Mouse (Mus musculus) C2C12 (cell line): ENCODE measurements around the gene Gm6096. TPM values are rescaled to one million over a fixed set of nuclear protein-coding genes. Genes with fewer than 3 reads are reported as not detected.

Experiments
- H3K27me3 ChIP-seq: one replicate; pipeline ENCODE4 v1.6.1; 2011; ENCODE audit not compliant: control insufficient read depth, insufficient read depth, insufficient read length
- H3K36me3 ChIP-seq: one replicate; pipeline ENCODE4 v1.6.1; 2011; ENCODE audit not compliant: control insufficient read depth, insufficient read depth
- H3K4me3 ChIP-seq: one replicate; pipeline ENCODE4 v1.5.1; 2011; ENCODE audit warnings: mild to moderate bottlenecking, control low read depth; ENCODE audit not compliant: poor library complexity, insufficient read depth, severe bottlenecking
- H3K79me2 ChIP-seq: one replicate; pipeline ENCODE4 v1.6.1; 2011; ENCODE audit not compliant: control insufficient read depth, insufficient read depth
- H3K79me3 ChIP-seq: one replicate; pipeline ENCODE4 v1.6.1; 2011; ENCODE audit warnings: low read depth, control low read depth
- H3ac ChIP-seq: one replicate; pipeline ENCODE3; 2011; ENCODE audit warnings: low read depth; ENCODE audit not compliant: control insufficient read depth, insufficient read length
- CEBPB ChIP-seq: IDR thresholded peaks from one replicate; pipeline ENCODE4 v1.6.1; 2011; ENCODE audit warnings: low read depth, mild to moderate bottlenecking, control low read depth, moderate library complexity
- CTCF ChIP-seq: IDR thresholded peaks from one replicate; pipeline ENCODE4 v1.5.1; 2011; ENCODE audit not compliant: control insufficient read depth, insufficient read depth, insufficient read length
- FOSL1 ChIP-seq: IDR thresholded peaks from one replicate; pipeline ENCODE4 v1.8.0; 2011; ENCODE audit warnings: mild to moderate bottlenecking, low read length; ENCODE audit not compliant: poor library complexity, insufficient read depth, severe bottlenecking
- MAX ChIP-seq: IDR thresholded peaks from one replicate; pipeline ENCODE4 v1.6.1; 2011; ENCODE audit warnings: mild to moderate bottlenecking, control low read depth
- MYOD1 ChIP-seq: IDR thresholded peaks from one replicate; pipeline ENCODE4 v1.6.1; 2011; ENCODE audit warnings: low read depth; ENCODE audit not compliant: control insufficient read depth, insufficient read length
- MYOG ChIP-seq: IDR thresholded peaks from one replicate; pipeline ENCODE4 v1.6.1; 2011; ENCODE audit not compliant: control insufficient read depth, insufficient read length; ENCODE audit errors: extremely low read depth
- USF1 ChIP-seq: IDR thresholded peaks from one replicate; pipeline ENCODE4 v1.6.1; 2011; ENCODE audit warnings: low read depth, mild to moderate bottlenecking, control low read depth, moderate library complexity
- polyA plus RNA-seq: library from polyadenylated mRNA; unstranded; fragments of >200 nt; fragmentation: generic; extraction: Trizol; gene quantifications from one replicate; pipeline ENCODE4 v1.2.1, GENCODE M21; 2012; ENCODE audit warnings: missing spikeins

Gene Gm6096
- polyA plus RNA-seq, 1 experiment = 0.11 TPM

GRCm38 (mm10) chr7:34277656-34278055 lies 26.8 kb downstream of the Gm6096 start:
- Histone ChIP-seq H3K36me3 (peaks cover 4% of the 10 kb centered on the region), H3K79me3 (peaks cover 17% of the 10 kb centered on the region), H3K79me2 (peaks cover 67% of the 10 kb centered on the region), H3K27me3 (no peaks in the 10 kb centered on the region), H3ac (no peak overlapping the region), H3K4me3 (no peak overlapping the region)
- no peak for TF ChIP-seq MYOG
- TF ChIP-seq MYOD1 = no peak
- no peak for TF ChIP-seq FOSL1
- TF ChIP-seq USF1 = no peak
- no peak for TF ChIP-seq CTCF
- TF ChIP-seq MAX = no peak

- H3K4me3 ChIP-seq = no peak overlapping the region
- peaks cover 45% of the 10 kb centered on the region for H3K79me3 ChIP-seq
- H3ac ChIP-seq = no peak overlapping the region
- TF ChIP-seq MYOD1 = no peak
- no peak for TF ChIP-seq MAX
- TF ChIP-seq CTCF = no peak
- no peak for TF ChIP-seq FOSL1
- TF ChIP-seq MYOG = no peak
- TF ChIP-seq USF1 = no peak
- no peak for TF ChIP-seq CEBPB
- H3K27me3 ChIP-seq = no peaks in the 10 kb centered on the region
- H3K79me2 ChIP-seq = peaks cover 74% of the 10 kb centered on the region
- H3K36me3 ChIP-seq = peaks cover 2% of the 10 kb centered on the region
Observed at GRCm38 (mm10) chr7:34290450-34291151, 39.8 kb downstream of the Gm6096 start.

GRCm38 (mm10) chr7:34291265-34291664 lies 40.4 kb downstream of the Gm6096 start:
- Histone ChIP-seq H3K79me2 (peaks cover 80% of the 10 kb centered on the region), H3K36me3 (no peaks in the 10 kb centered on the region), H3K4me3 (no peak overlapping the region), H3K79me3 (peaks cover 50% of the 10 kb centered on the region), H3ac (no peak overlapping the region), H3K27me3 (no peaks in the 10 kb centered on the region)
- no peak for TF ChIP-seq CEBPB

GRCm38 (mm10) chr7:34292633-34293032 lies 41.8 kb downstream of the Gm6096 start:
- H3K79me3 ChIP-seq = peaks cover 49% of the 10 kb centered on the region
- TF ChIP-seq CTCF = no peak
- TF ChIP-seq MYOD1 = no peak
- TF ChIP-seq MAX = no peak
- TF ChIP-seq CEBPB = no peak
- TF ChIP-seq USF1 = no peak
- no peak overlapping the region for H3ac ChIP-seq
- H3K36me3 ChIP-seq = no peaks in the 10 kb centered on the region
- H3K4me3 ChIP-seq = no peak overlapping the region
- peaks cover 83% of the 10 kb centered on the region for H3K79me2 ChIP-seq
- no peaks in the 10 kb centered on the region for H3K27me3 ChIP-seq

- Histone ChIP-seq H3ac (no peak overlapping the region), H3K4me3 (no peak overlapping the region), H3K27me3 (no peaks in the 10 kb centered on the region), H3K79me2 (peaks cover 98% of the 10 kb centered on the region), H3K79me3 (peaks cover 51% of the 10 kb centered on the region), H3K36me3 (peaks cover 5% of the 10 kb centered on the region)
- TF ChIP-seq MYOG = no peak
- no peak for TF ChIP-seq CEBPB
- TF ChIP-seq FOSL1 = no peak
- TF ChIP-seq MAX = no peak
- TF ChIP-seq CTCF = no peak
- TF ChIP-seq MYOD1 = no peak
- no peak for TF ChIP-seq USF1
Observed at GRCm38 (mm10) chr7:34296124-34296523, 45.3 kb downstream of the Gm6096 start.

GRCm38 (mm10) chr7:34298818-34299217 lies 48.0 kb downstream of the Gm6096 start:
- H3K36me3 ChIP-seq = peaks cover 14% of the 10 kb centered on the region
- TF ChIP-seq MYOD1 (no peak), CEBPB (no peak), MAX (no peak), MYOG (no peak), FOSL1 (no peak), CTCF (no peak)
- no peak overlapping the region for H3ac ChIP-seq
- H3K4me3 ChIP-seq = no peak overlapping the region
- peaks cover 55% of the 10 kb centered on the region for H3K79me3 ChIP-seq
- peaks cover 100% of the 10 kb centered on the region for H3K79me2 ChIP-seq
- no peaks in the 10 kb centered on the region for H3K27me3 ChIP-seq

Other genes with a start within 250 kb of the Gm6096 start
- not detected for gene Scgb2b27, start 237.1 kb upstream of the Gm6096 start, polyA plus RNA-seq
- not detected for gene Scgb1b27, start 229.6 kb upstream of the Gm6096 start, polyA plus RNA-seq
- gene Scgb1b30, start 155.6 kb upstream of the Gm6096 start, polyA plus RNA-seq = not detected
- gene Wtip, start 117.8 kb upstream of the Gm6096 start, polyA plus RNA-seq = 34.2 TPM
- gene Uba2, start 81.4 kb upstream of the Gm6096 start, polyA plus RNA-seq = 98.0 TPM
- gene Pdcd2l, start 54.4 kb upstream of the Gm6096 start, polyA plus RNA-seq = 41.7 TPM
- 396 TPM for gene Gpi1, start 20.7 kb upstream of the Gm6096 start, polyA plus RNA-seq
- 13.2 TPM for gene 4931406P16Rik, start 62.5 kb downstream of the Gm6096 start, polyA plus RNA-seq
- 41.9 TPM for gene Lsm14a, start 142.3 kb downstream of the Gm6096 start, polyA plus RNA-seq